Mouse (Mus musculus): Measurements from ENCODE around the gene Sh3bp5. TPM values are rescaled to one million over a fixed set of nuclear protein-coding genes. Genes with fewer than 3 reads are reported as not detected.

The Sh3bp5 gene
- polyA plus RNA-seq, 1 experiment: 10.7 TPM

GRCm38 (mm10) chr14:31401918-31402427 is 33.9 kb downstream of the Sh3bp5 start:
- 92% methylated on average over 6 of the region's 6 CpGs for whole genome bisulfite sequencing
- DNase-seq: no peak
- no peak overlapping the region for H3K4me3 ChIP-seq (ENCODE audit: control insufficient read depth, insufficient read depth, low read length)
- no peaks in the 10 kb centered on the region for H3K36me3 ChIP-seq (ENCODE audit: control insufficient read depth, insufficient read depth, low read length)
- no peak for TF ChIP-seq CTCF (IDR thresholded peaks at IDR 0.05; ENCODE audit: borderline replicate concordance, control insufficient read depth, extremely low read depth, insufficient read depth, low read length, poor library complexity)
- TF ChIP-seq POLR2A (IDR thresholded peaks at IDR 0.05; ENCODE audit: control insufficient read depth, extremely low read depth, insufficient read depth, low read length, poor library complexity): no peak
- H3K27ac ChIP-seq (ENCODE audit: control insufficient read depth, insufficient read depth, low read length): no peak overlapping the region
- H3K4me1 ChIP-seq (replicated peaks; ENCODE audit: control insufficient read depth, insufficient read depth, low read length): peaks cover 23% of the 10 kb centered on the region
- no peaks in the 10 kb centered on the region for H3K27me3 ChIP-seq (ENCODE audit: control insufficient read depth, insufficient read depth, low read length)

- H3K4me1 ChIP-seq (replicated peaks; ENCODE audit: control insufficient read depth, insufficient read depth, low read length): peaks cover 23% of the 10 kb centered on the region
Measured at GRCm38 (mm10) chr14:31400896-31401295, 35.0 kb downstream of the Sh3bp5 start.

GRCm38 (mm10) chr14:31400246-31400645 is 35.6 kb downstream of the Sh3bp5 start:
- H3K4me3 ChIP-seq (ENCODE audit: control insufficient read depth, insufficient read depth, low read length): no peak overlapping the region
- no peaks in the 10 kb centered on the region for H3K27me3 ChIP-seq (ENCODE audit: control insufficient read depth, insufficient read depth, low read length)
- peaks cover 23% of the 10 kb centered on the region for H3K4me1 ChIP-seq (replicated peaks; ENCODE audit: control insufficient read depth, insufficient read depth, low read length)
- 94% methylated on average over 7 of the region's 7 CpGs for WGBS
- TF ChIP-seq POLR2A (IDR thresholded peaks at IDR 0.05; ENCODE audit: control insufficient read depth, extremely low read depth, insufficient read depth, low read length, poor library complexity) (no peak), CTCF (IDR thresholded peaks at IDR 0.05; ENCODE audit: borderline replicate concordance, control insufficient read depth, extremely low read depth, insufficient read depth, low read length, poor library complexity) (no peak)
- no peak overlapping the region for H3K27ac ChIP-seq (ENCODE audit: control insufficient read depth, insufficient read depth, low read length)
- H3K36me3 ChIP-seq (ENCODE audit: control insufficient read depth, insufficient read depth, low read length): no peaks in the 10 kb centered on the region
- DNase-seq: no peak

More at GRCm38 (mm10) chr14:31400896-31401295, 35.0 kb downstream of the Sh3bp5 start:
- WGBS: 92% methylated on average over 11 of the region's 11 CpGs
- Histone ChIP-seq H3K27me3 (ENCODE audit: control insufficient read depth, insufficient read depth, low read length) (no peaks in the 10 kb centered on the region), H3K36me3 (ENCODE audit: control insufficient read depth, insufficient read depth, low read length) (no peaks in the 10 kb centered on the region), H3K4me3 (ENCODE audit: control insufficient read depth, insufficient read depth, low read length) (no peak overlapping the region), H3K27ac (ENCODE audit: control insufficient read depth, insufficient read depth, low read length) (no peak overlapping the region)
- TF ChIP-seq CTCF (IDR thresholded peaks at IDR 0.05; ENCODE audit: borderline replicate concordance, control insufficient read depth, extremely low read depth, insufficient read depth, low read length, poor library complexity) (no peak), POLR2A (IDR thresholded peaks at IDR 0.05; ENCODE audit: control insufficient read depth, extremely low read depth, insufficient read depth, low read length, poor library complexity) (no peak)
- no peak for DNase-seq

GRCm38 (mm10) chr14:31399271-31399670 is 36.6 kb downstream of the Sh3bp5 start:
- Histone ChIP-seq H3K27me3 (ENCODE audit: control insufficient read depth, insufficient read depth, low read length) (no peaks in the 10 kb centered on the region), H3K4me3 (ENCODE audit: control insufficient read depth, insufficient read depth, low read length) (no peak overlapping the region), H3K36me3 (ENCODE audit: control insufficient read depth, insufficient read depth, low read length) (no peaks in the 10 kb centered on the region), H3K4me1 (replicated peaks; ENCODE audit: control insufficient read depth, insufficient read depth, low read length) (peaks cover 23% of the 10 kb centered on the region), H3K27ac (ENCODE audit: control insufficient read depth, insufficient read depth, low read length) (no peak overlapping the region; the same call in 1 of the 2 replicates)
- DNase-seq: peak; percentile 33
- TF ChIP-seq CTCF (IDR thresholded peaks at IDR 0.05; ENCODE audit: borderline replicate concordance, control insufficient read depth, extremely low read depth, insufficient read depth, low read length, poor library complexity): no peak
- WGBS: 32% methylated on average over 3 of the region's 3 CpGs

- H3K4me3 ChIP-seq (ENCODE audit: control insufficient read depth, insufficient read depth, low read length): no peak overlapping the region
- no peak for TF ChIP-seq POLR2A (IDR thresholded peaks at IDR 0.05; ENCODE audit: control insufficient read depth, extremely low read depth, insufficient read depth, low read length, poor library complexity)
- TF ChIP-seq CTCF (IDR thresholded peaks at IDR 0.05; ENCODE audit: borderline replicate concordance, control insufficient read depth, extremely low read depth, insufficient read depth, low read length, poor library complexity): no peak
- H3K27ac ChIP-seq (ENCODE audit: control insufficient read depth, insufficient read depth, low read length): no peak overlapping the region
- DNase-seq: no peak
- H3K4me1 ChIP-seq (replicated peaks; ENCODE audit: control insufficient read depth, insufficient read depth, low read length): peaks cover 23% of the 10 kb centered on the region
- H3K27me3 ChIP-seq (ENCODE audit: control insufficient read depth, insufficient read depth, low read length): no peaks in the 10 kb centered on the region
- H3K36me3 ChIP-seq (ENCODE audit: control insufficient read depth, insufficient read depth, low read length): no peaks in the 10 kb centered on the region
- 72% methylated on average over 11 of the region's 11 CpGs for WGBS
Measured at GRCm38 (mm10) chr14:31398819-31399218, 37.1 kb downstream of the Sh3bp5 start.

- H3K27ac ChIP-seq (ENCODE audit: control insufficient read depth, insufficient read depth, low read length): no peak overlapping the region
- 85% methylated on average over 9 of the region's 9 CpGs for WGBS
- no peak for DNase-seq
- TF ChIP-seq POLR2A (IDR thresholded peaks at IDR 0.05; ENCODE audit: control insufficient read depth, extremely low read depth, insufficient read depth, low read length, poor library complexity) (no peak), CTCF (IDR thresholded peaks at IDR 0.05; ENCODE audit: borderline replicate concordance, control insufficient read depth, extremely low read depth, insufficient read depth, low read length, poor library complexity) (no peak)
- H3K4me1 ChIP-seq (replicated peaks; ENCODE audit: control insufficient read depth, insufficient read depth, low read length): peaks cover 22% of the 10 kb centered on the region
- no peak overlapping the region for H3K4me3 ChIP-seq (ENCODE audit: control insufficient read depth, insufficient read depth, low read length)
- no peaks in the 10 kb centered on the region for H3K27me3 ChIP-seq (ENCODE audit: control insufficient read depth, insufficient read depth, low read length)
- H3K36me3 ChIP-seq (ENCODE audit: control insufficient read depth, insufficient read depth, low read length): no peaks in the 10 kb centered on the region
Measured at GRCm38 (mm10) chr14:31397791-31398595, 37.9 kb downstream of the Sh3bp5 start.

Measured in thymus, adult 2 months (tissue).